Mouse (Mus musculus) small intestine, adult 2 months (tissue): Measurements from ENCODE around the gene Arpc1a. TPM values are rescaled to one million over a fixed set of nuclear protein-coding genes. Genes with fewer than 3 reads are reported as not detected.
A peak's percentile ranks its signal among the peaks of the same experiment; 100 is the strongest.
"Not testable (repeated sequence)": the region's sequence is repeated elsewhere in the genome, so short reads cannot be mapped to it uniquely, and the experiment has no call there.

Experiments
- H3K27ac ChIP-seq: fragments of 200-500 bp; 2 replicates; pipeline ENCODE4 v1.5.1; 2012; ENCODE audit warnings: low read depth, low read length, control low read depth, inconsistent platforms; ENCODE audit not compliant: insufficient read depth
- H3K27me3 ChIP-seq: fragments of 200-500 bp; 2 replicates; pipeline ENCODE4 v1.6.1; 2012; ENCODE audit warnings: mild to moderate bottlenecking, moderate library complexity, low read length, inconsistent platforms; ENCODE audit not compliant: control insufficient read depth, insufficient read depth
- H3K36me3 ChIP-seq: fragments of 200-500 bp; 2 replicates; pipeline ENCODE4 v1.6.1; 2012; ENCODE audit warnings: mild to moderate bottlenecking, low read length, control low read depth, inconsistent platforms; ENCODE audit not compliant: control insufficient read depth, insufficient read depth
- H3K4me1 ChIP-seq: fragments of 200-500 bp; 2 replicates; pipeline ENCODE4 v1.6.1; 2012; ENCODE audit warnings: low read length, inconsistent platforms, mixed read lengths; ENCODE audit not compliant: control insufficient read depth, insufficient read depth, insufficient read length
- H3K4me3 ChIP-seq: fragments of 200-500 bp; 2 replicates; pipeline ENCODE4 v1.5.1; 2012; ENCODE audit warnings: low read depth, mild to moderate bottlenecking, control low read depth, inconsistent platforms, low read length, moderate library complexity
- CTCF ChIP-seq: fragments of 200-500 bp; IDR thresholded peaks from 2 replicates; pipeline ENCODE4 v1.5.1; 2012; ENCODE audit warnings: low read depth, mild to moderate bottlenecking, control low read depth, inconsistent platforms, low read length, moderate library complexity, mixed read lengths; ENCODE audit not compliant: insufficient replicate concordance, insufficient read length; ENCODE audit errors: extremely low read depth
- POLR2A ChIP-seq: fragments of 200-500 bp; IDR thresholded peaks from 2 replicates; pipeline ENCODE4 v1.6.1; 2012; ENCODE audit warnings: low read depth, mild to moderate bottlenecking, control low read depth, inconsistent platforms, low read length, moderate library complexity
- WGBS: fragments of 180-500 bp; shearing (Covaris S2); methylation state at CpG from one replicate; pipeline ENCODE4 v1.1.7; 2018; 5-methylcytosine and 5-hydroxymethylcytosine counted together
- polyA plus RNA-seq: library from polyadenylated mRNA; depleted of rRNA; stranded (reverse); fragments of >200 nt; gene quantifications from 2 replicates; pipeline ENCODE4 v1.2.3, GENCODE M21; 2012

Gene Arpc1a
- polyA plus RNA-seq, 1 experiment = 105 TPM

GRCm38 (mm10) chr5:145084822-145085221 lies 1.2 kb downstream of the Arpc1a start:
- Histone ChIP-seq H3K27me3 (no peaks in the 10 kb centered on the region), H3K4me1 (peaks cover 9% of the 10 kb centered on the region), H3K4me3 (no peak overlapping the region), H3K27ac (peak overlapping the region; percentile 73; the same call in 1 of the 2 replicates), H3K36me3 (peaks cover 3% of the 10 kb centered on the region; the same call in 1 of the 2 replicates)
- TF ChIP-seq POLR2A (no peak), CTCF (no peak)
- 9% methylated on average over 2 of the region's 2 CpGs for WGBS

GRCm38 (mm10) chr5:145088186-145088585 lies 4.6 kb downstream of the Arpc1a start:
- TF ChIP-seq CTCF (no peak), POLR2A (no peak)
- WGBS = 98% methylated on average over 2 of the region's 2 CpGs
- H3K4me3 ChIP-seq = no peak overlapping the region

GRCm38 (mm10) chr5:145089878-145090277 lies 6.2 kb downstream of the Arpc1a start:
- WGBS = 39% methylated on average over 3 of the region's 3 CpGs
- no peak overlapping the region for H3K27ac ChIP-seq
- no peak for TF ChIP-seq POLR2A
- peaks cover 30% of the 10 kb centered on the region for H3K36me3 ChIP-seq
- H3K27me3 ChIP-seq = no peaks in the 10 kb centered on the region
- H3K4me1 ChIP-seq = peaks cover 9% of the 10 kb centered on the region
- no peak overlapping the region for H3K4me3 ChIP-seq

More at GRCm38 (mm10) chr5:145088186-145088585, 4.6 kb downstream of the Arpc1a start:
- Histone ChIP-seq H3K4me1 (peaks cover 9% of the 10 kb centered on the region), H3K27ac (no peak overlapping the region), H3K27me3 (no peaks in the 10 kb centered on the region), H3K36me3 (peaks cover 20% of the 10 kb centered on the region)

GRCm38 (mm10) chr5:145096195-145096594 lies 12.6 kb downstream of the Arpc1a start:
- TF ChIP-seq CTCF (no peak), POLR2A (no peak)
- H3K4me3 ChIP-seq = no peak overlapping the region
- no peaks in the 10 kb centered on the region for H3K27me3 ChIP-seq
- no peak overlapping the region for H3K27ac ChIP-seq
- peaks cover 13% of the 10 kb centered on the region for H3K4me1 ChIP-seq
- 72% methylated on average over 4 of the region's 4 CpGs for WGBS
- H3K36me3 ChIP-seq = peaks cover 73% of the 10 kb centered on the region

GRCm38 (mm10) chr5:145098340-145098821 lies 14.8 kb downstream of the Arpc1a start:
- WGBS = 90% methylated on average over 10 of the region's 10 CpGs
- no peak overlapping the region for H3K4me3 ChIP-seq
- TF ChIP-seq CTCF (no peak), POLR2A (no peak)
- H3K36me3 ChIP-seq = peaks cover 66% of the 10 kb centered on the region
- no peak overlapping the region for H3K27ac ChIP-seq
- peaks cover 21% of the 10 kb centered on the region for H3K4me1 ChIP-seq
- no peaks in the 10 kb centered on the region for H3K27me3 ChIP-seq

- H3K4me1 ChIP-seq = peaks cover 31% of the 10 kb centered on the region
- no peak overlapping the region for H3K4me3 ChIP-seq
- no peak for TF ChIP-seq POLR2A
- TF ChIP-seq CTCF = no peak
- no peaks in the 10 kb centered on the region for H3K27me3 ChIP-seq
- WGBS = 97% methylated on average over 9 of the region's 9 CpGs
- no peak overlapping the region for H3K27ac ChIP-seq
- H3K36me3 ChIP-seq = peaks cover 71% of the 10 kb centered on the region
These were observed 17.3 kb downstream of the Arpc1a start for GRCm38 (mm10) chr5:145100960-145101359.

- H3K36me3 ChIP-seq = peaks cover 70% of the 10 kb centered on the region
- peaks cover 34% of the 10 kb centered on the region for H3K4me1 ChIP-seq
- 96% methylated on average over 11 of the region's 11 CpGs for WGBS
- not testable (repeated sequence) for H3K4me3 ChIP-seq, H3K27me3 ChIP-seq
- H3K27ac ChIP-seq = peak overlapping the region; percentile 27; the same call in 1 of the 2 replicates
These were observed 17.8 kb downstream of the Arpc1a start for GRCm38 (mm10) chr5:145101451-145101850.

- WGBS = 28% methylated on average over 4 of the region's 4 CpGs
- H3K27ac ChIP-seq = peak overlapping the region; percentile 87
- TF ChIP-seq CTCF = no peak
- H3K4me1 ChIP-seq = peaks cover 34% of the 10 kb centered on the region
- H3K27me3 ChIP-seq = no peaks in the 10 kb centered on the region
- H3K4me3 ChIP-seq = no peak overlapping the region
- peaks cover 72% of the 10 kb centered on the region for H3K36me3 ChIP-seq
These were observed 19.1 kb downstream of the Arpc1a start for GRCm38 (mm10) chr5:145102706-145103105.
